Mouse (Mus musculus): ENCODE results near the gene Ccl6. TPM values are rescaled to one million over a fixed set of nuclear protein-coding genes. Genes with fewer than 3 reads are reported as not detected.

Ccl6 gene
- polyA plus RNA-seq, 1 experiment from 2014 or later: 3.9 TPM

- no peaks in the 10 kb centered on the region for H3K4me1 ChIP-seq (replicated peaks; ENCODE audit: control insufficient read depth, insufficient read depth, low read length)
- no peaks in the 10 kb centered on the region for H3K27me3 ChIP-seq (replicated peaks; ENCODE audit: control insufficient read depth, insufficient read depth, low read length)
- H3K9ac ChIP-seq (ENCODE audit: low read length): no peak overlapping the region
- no peaks in the 10 kb centered on the region for H3K36me3 ChIP-seq (ENCODE audit: control insufficient read depth, insufficient read depth, low read length)
- DNase-seq (ENCODE audit: low spot score) (no peak), ATAC-seq (replicated peaks; ENCODE audit: low FRiP score, low TSS enrichment, low read depth) (no peak)
- no peak overlapping the region for H3K27ac ChIP-seq (ENCODE audit: low read depth)
- H3K4me2 ChIP-seq (ENCODE audit: low read length): no peak overlapping the region
- 85% methylated on average over 3 of the region's 3 CpGs for whole genome bisulfite sequencing
- no peak overlapping the region for H3K4me3 ChIP-seq (ENCODE audit: low read depth, low read length)
- H3K9me3 ChIP-seq (ENCODE audit: control insufficient read depth, low read length): no peaks in the 10 kb centered on the region
These were observed 12.6 kb upstream of the Ccl6 start for GRCm38 (mm10) chr11:83605535-83605934.

- H3K9ac ChIP-seq (ENCODE audit: low read length): no peak overlapping the region
- H3K4me1 ChIP-seq (replicated peaks; ENCODE audit: control insufficient read depth, insufficient read depth, low read length): no peaks in the 10 kb centered on the region
- no peak overlapping the region for H3K4me2 ChIP-seq (ENCODE audit: low read length)
- no peaks in the 10 kb centered on the region for H3K27me3 ChIP-seq (replicated peaks; ENCODE audit: control insufficient read depth, insufficient read depth, low read length)
- no peaks in the 10 kb centered on the region for H3K9me3 ChIP-seq (ENCODE audit: control insufficient read depth, low read length)
- H3K27ac ChIP-seq (ENCODE audit: low read depth): no peak overlapping the region
- DNase-seq (ENCODE audit: low spot score) (no peak), ATAC-seq (replicated peaks; ENCODE audit: low FRiP score, low TSS enrichment, low read depth) (no peak)
- H3K36me3 ChIP-seq (ENCODE audit: control insufficient read depth, insufficient read depth, low read length): no peaks in the 10 kb centered on the region
- no peak overlapping the region for H3K4me3 ChIP-seq (ENCODE audit: low read depth, low read length)
- 86% methylated on average over 4 of the region's 4 CpGs for WGBS
These were observed 11.8 kb upstream of the Ccl6 start for GRCm38 (mm10) chr11:83604698-83605097.

- H3K9ac ChIP-seq (ENCODE audit: low read length): no peak overlapping the region
- no peak overlapping the region for H3K4me3 ChIP-seq (ENCODE audit: low read depth, low read length)
- no peak overlapping the region for H3K27ac ChIP-seq (ENCODE audit: low read depth)
- DNase-seq (ENCODE audit: low spot score): no peak
- H3K4me1 ChIP-seq (replicated peaks; ENCODE audit: control insufficient read depth, insufficient read depth, low read length): no peaks in the 10 kb centered on the region
- H3K4me2 ChIP-seq (ENCODE audit: low read length): no peak overlapping the region
- H3K36me3 ChIP-seq (ENCODE audit: control insufficient read depth, insufficient read depth, low read length): no peaks in the 10 kb centered on the region
- ATAC-seq (replicated peaks; ENCODE audit: low FRiP score, low TSS enrichment, low read depth): no peak
- WGBS: 89% methylated on average over 3 of the region's 3 CpGs
- H3K27me3 ChIP-seq (replicated peaks; ENCODE audit: control insufficient read depth, insufficient read depth, low read length): no peaks in the 10 kb centered on the region
- no peaks in the 10 kb centered on the region for H3K9me3 ChIP-seq (ENCODE audit: control insufficient read depth, low read length)
These were observed 10.5 kb upstream of the Ccl6 start for GRCm38 (mm10) chr11:83603399-83603798.

GRCm38 (mm10) chr11:83600576-83600975 is 7.7 kb upstream of the Ccl6 start:
- Histone ChIP-seq H3K36me3 (ENCODE audit: control insufficient read depth, insufficient read depth, low read length) (no peaks in the 10 kb centered on the region), H3K4me2 (ENCODE audit: low read length) (no peak overlapping the region), H3K27ac (ENCODE audit: low read depth) (no peak overlapping the region), H3K27me3 (replicated peaks; ENCODE audit: control insufficient read depth, insufficient read depth, low read length) (no peaks in the 10 kb centered on the region), H3K4me3 (ENCODE audit: low read depth, low read length) (no peak overlapping the region), H3K4me1 (replicated peaks; ENCODE audit: control insufficient read depth, insufficient read depth, low read length) (no peaks in the 10 kb centered on the region), H3K9me3 (ENCODE audit: control insufficient read depth, low read length) (no peaks in the 10 kb centered on the region), H3K9ac (ENCODE audit: low read length) (no peak overlapping the region)
- 69% methylated on average over 2 of the region's 2 CpGs for WGBS
- no peak for DNase-seq (ENCODE audit: low spot score)
- no peak for ATAC-seq (replicated peaks; ENCODE audit: low FRiP score, low TSS enrichment, low read depth)

- no peak for DNase-seq (ENCODE audit: low spot score)
- Histone ChIP-seq H3K4me2 (ENCODE audit: low read length) (no peak overlapping the region), H3K9ac (ENCODE audit: low read length) (no peak overlapping the region), H3K4me3 (ENCODE audit: low read depth, low read length) (no peak overlapping the region), H3K27ac (ENCODE audit: low read depth) (no peak overlapping the region), H3K9me3 (ENCODE audit: control insufficient read depth, low read length) (no peaks in the 10 kb centered on the region), H3K36me3 (ENCODE audit: control insufficient read depth, insufficient read depth, low read length) (no peaks in the 10 kb centered on the region), H3K4me1 (replicated peaks; ENCODE audit: control insufficient read depth, insufficient read depth, low read length) (no peaks in the 10 kb centered on the region), H3K27me3 (replicated peaks; ENCODE audit: control insufficient read depth, insufficient read depth, low read length) (no peaks in the 10 kb centered on the region)
- WGBS: 80% methylated on average over 3 of the region's 3 CpGs
- ATAC-seq (replicated peaks; ENCODE audit: low FRiP score, low TSS enrichment, low read depth): no peak
These were observed 6.1 kb upstream of the Ccl6 start for GRCm38 (mm10) chr11:83598991-83599390.

- no peaks in the 10 kb centered on the region for H3K4me1 ChIP-seq (replicated peaks; ENCODE audit: control insufficient read depth, insufficient read depth, low read length)
- no peak overlapping the region for H3K9ac ChIP-seq (ENCODE audit: low read length)
- H3K27ac ChIP-seq (ENCODE audit: low read depth): no peak overlapping the region
- H3K9me3 ChIP-seq (ENCODE audit: control insufficient read depth, low read length): no peaks in the 10 kb centered on the region
- no peaks in the 10 kb centered on the region for H3K27me3 ChIP-seq (replicated peaks; ENCODE audit: control insufficient read depth, insufficient read depth, low read length)
- no peaks in the 10 kb centered on the region for H3K36me3 ChIP-seq (ENCODE audit: control insufficient read depth, insufficient read depth, low read length)
- H3K4me2 ChIP-seq (ENCODE audit: low read length): no peak overlapping the region
- WGBS: 67% methylated on average over 3 of the region's 3 CpGs
- DNase-seq (ENCODE audit: low spot score) (no peak), ATAC-seq (replicated peaks; ENCODE audit: low FRiP score, low TSS enrichment, low read depth) (no peak)
- H3K4me3 ChIP-seq (ENCODE audit: low read depth, low read length): no peak overlapping the region
These were observed 5.4 kb upstream of the Ccl6 start for GRCm38 (mm10) chr11:83598207-83598837.

- no peak for ATAC-seq (replicated peaks; ENCODE audit: low FRiP score, low TSS enrichment, low read depth)
These were observed 4.9 kb upstream of the Ccl6 start for GRCm38 (mm10) chr11:83597796-83598195.

GRCm38 (mm10) chr11:83595669-83596455 is 3.0 kb upstream of the Ccl6 start:
- no peak overlapping the region for H3K27ac ChIP-seq (ENCODE audit: low read depth)
- H3K9me3 ChIP-seq (ENCODE audit: control insufficient read depth, low read length): no peaks in the 10 kb centered on the region
- WGBS: 73% methylated on average over 7 of the region's 7 CpGs
- no peaks in the 10 kb centered on the region for H3K4me1 ChIP-seq (replicated peaks; ENCODE audit: control insufficient read depth, insufficient read depth, low read length)
- no peak for DNase-seq (ENCODE audit: low spot score)
- H3K4me3 ChIP-seq (ENCODE audit: low read depth, low read length): no peak overlapping the region
- no peak overlapping the region for H3K4me2 ChIP-seq (ENCODE audit: low read length)
- no peak overlapping the region for H3K9ac ChIP-seq (ENCODE audit: low read length)
- no peak for ATAC-seq (replicated peaks; ENCODE audit: low FRiP score, low TSS enrichment, low read depth)
- no peaks in the 10 kb centered on the region for H3K36me3 ChIP-seq (ENCODE audit: control insufficient read depth, insufficient read depth, low read length)
- no peaks in the 10 kb centered on the region for H3K27me3 ChIP-seq (replicated peaks; ENCODE audit: control insufficient read depth, insufficient read depth, low read length)

More at GRCm38 (mm10) chr11:83597796-83598195, 4.9 kb upstream of the Ccl6 start:
- WGBS: 89% methylated on average over 7 of the region's 7 CpGs
- Histone ChIP-seq H3K9me3 (ENCODE audit: control insufficient read depth, low read length) (no peaks in the 10 kb centered on the region), H3K27ac (ENCODE audit: low read depth) (no peak overlapping the region), H3K9ac (ENCODE audit: low read length) (no peak overlapping the region), H3K36me3 (ENCODE audit: control insufficient read depth, insufficient read depth, low read length) (no peaks in the 10 kb centered on the region), H3K4me3 (ENCODE audit: low read depth, low read length) (no peak overlapping the region), H3K27me3 (replicated peaks; ENCODE audit: control insufficient read depth, insufficient read depth, low read length) (no peaks in the 10 kb centered on the region), H3K4me2 (ENCODE audit: low read length) (no peak overlapping the region), H3K4me1 (replicated peaks; ENCODE audit: control insufficient read depth, insufficient read depth, low read length) (no peaks in the 10 kb centered on the region)
- DNase-seq (ENCODE audit: low spot score): no peak

GRCm38 (mm10) chr11:83593453-83593852 is 566 bp upstream of the Ccl6 start:
- H3K4me1 ChIP-seq (replicated peaks; ENCODE audit: control insufficient read depth, insufficient read depth, low read length): no peaks in the 10 kb centered on the region
- no peak overlapping the region for H3K4me3 ChIP-seq (ENCODE audit: low read depth, low read length)
- H3K36me3 ChIP-seq (ENCODE audit: control insufficient read depth, insufficient read depth, low read length): no peaks in the 10 kb centered on the region
- H3K27me3 ChIP-seq (replicated peaks; ENCODE audit: control insufficient read depth, insufficient read depth, low read length): no peaks in the 10 kb centered on the region
- DNase-seq (ENCODE audit: low spot score) (no peak), ATAC-seq (replicated peaks; ENCODE audit: low FRiP score, low TSS enrichment, low read depth) (no peak)
- H3K27ac ChIP-seq (ENCODE audit: low read depth): no peak overlapping the region
- WGBS: 91% methylated on average over 5 of the region's 5 CpGs
- H3K9ac ChIP-seq (ENCODE audit: low read length): no peak overlapping the region
- H3K9me3 ChIP-seq (ENCODE audit: control insufficient read depth, low read length): no peaks in the 10 kb centered on the region
- H3K4me2 ChIP-seq (ENCODE audit: low read length): no peak overlapping the region

Data from intestine, embryonic 14.5 days (tissue).